Mouse (Mus musculus) kidney, postnatal 0 days (tissue): ENCODE data around the gene Ocln. TPM values are rescaled to one million over a fixed set of nuclear protein-coding genes. Genes with fewer than 3 reads are reported as not detected.
"Not testable (repeated sequence)": the region's sequence is repeated elsewhere in the genome, so short reads cannot be mapped to it uniquely, and the experiment has no call there.

Source experiments
- ATAC-seq: fragments of 200-750 bp; cut with Nextera tagmentation; replicated peaks from 2 replicates; pipeline ENCODE4 v1.8.0; 2017; ENCODE audit warnings: low read depth, moderate number of reproducible peaks, moderate TSS enrichment, moderate library complexity; ENCODE audit not compliant: low FRiP score
- DNase-seq: peaks from one replicate; pipeline ENCODE4 v3.0.0-alpha.2; 2016; ENCODE audit warnings: low spot score
- H3K27ac ChIP-seq: fragments of 300-500 bp; sonication (generic); 2 replicates; pipeline ENCODE4 v1.5.1; 2014; ENCODE audit warnings: mild to moderate bottlenecking
- H3K27me3 ChIP-seq: fragments of 300-500 bp; sonication (generic); 2 replicates; pipeline ENCODE4 v1.6.1; 2014; ENCODE audit warnings: low read length, mixed read lengths; ENCODE audit not compliant: insufficient read depth
- H3K36me3 ChIP-seq: fragments of 300-500 bp; sonication (generic); 2 replicates; pipeline ENCODE4 v1.6.1; 2014; ENCODE audit warnings: low read length, mixed read lengths; ENCODE audit not compliant: insufficient read depth
- H3K4me1 ChIP-seq: fragments of 300-500 bp; sonication (generic); replicated peaks from 2 replicates; pipeline ENCODE4 v1.6.1; 2014; ENCODE audit warnings: antibody characterized with exemption, low read length, mixed read lengths; ENCODE audit not compliant: insufficient read depth
- H3K4me2 ChIP-seq: fragments of 300-500 bp; sonication (generic); 2 replicates; pipeline ENCODE4 v1.6.1; 2014; ENCODE audit warnings: mild to moderate bottlenecking, low read length, moderate library complexity, mixed read lengths
- H3K4me3 ChIP-seq: fragments of 300-500 bp; sonication (generic); replicated peaks from 2 replicates; pipeline ENCODE4 v1.5.1; 2014; ENCODE audit warnings: low read depth, low read length
- H3K9ac ChIP-seq: fragments of 300-500 bp; sonication (generic); 2 replicates; pipeline ENCODE4 v1.6.1; 2014; ENCODE audit warnings: low read depth, low read length
- H3K9me3 ChIP-seq: fragments of 300-500 bp; sonication (generic); replicated peaks from 2 replicates; pipeline ENCODE4 v1.6.1; 2016; ENCODE audit warnings: low read length, inconsistent platforms, mixed read lengths
- CTCF ChIP-seq: IDR thresholded peaks from 2 replicates; pipeline ENCODE4 v1.5.1; 2016; ENCODE audit warnings: antibody characterized with exemption, low read depth, mild to moderate bottlenecking, moderate library complexity
- WGBS: fragments of 180-500 bp; shearing (Covaris S2); extraction: QIAGEN DNeasy Blood & Tissue Kit; methylation state at CpG from one replicate; pipeline ENCODE4 v1.1.7; 2014; 5-methylcytosine and 5-hydroxymethylcytosine counted together
- polyA plus RNA-seq: library from polyadenylated mRNA; unstranded; fragments of >200 nt; fragmentation: Nextera tagmentation; extraction: Ambion mirVana; gene quantifications from 2 replicates; pipeline ENCODE4 v1.2.1, GENCODE M21; 2015

Ocln gene
- polyA plus RNA-seq, 1 experiment from 2014 or later = 35.3 TPM

GRCm38 (mm10) chr13:100491623-100492022, 60.9 kb downstream of the Ocln start:
- TF ChIP-seq CTCF = no peak
- Histone ChIP-seq H3K9me3 (no peaks in the 10 kb centered on the region), H3K4me3 (peak overlapping the region; percentile 91), H3K4me2 (peak overlapping the region; percentile 78), H3K9ac (peak overlapping the region; percentile 83), H3K27ac (peak overlapping the region; percentile 88; the same call in 1 of the 2 replicates), H3K4me1 (no peaks in the 10 kb centered on the region), H3K36me3 (peaks cover 16% of the 10 kb centered on the region; the same call in 1 of the 2 replicates), H3K27me3 (no peaks in the 10 kb centered on the region)
- WGBS = 18% methylated on average over 6 of the region's 6 CpGs
- ATAC-seq (no peak), DNase-seq (no peak)

- no peak overlapping the region for H3K9ac ChIP-seq
- no peak overlapping the region for H3K4me2 ChIP-seq
- no peaks in the 10 kb centered on the region for H3K4me1 ChIP-seq
- TF ChIP-seq CTCF = no peak
- 83% methylated on average over 5 of the region's 5 CpGs for WGBS
- peaks cover 19% of the 10 kb centered on the region; the same call in 1 of the 2 replicates for H3K36me3 ChIP-seq
- no peaks in the 10 kb centered on the region for H3K9me3 ChIP-seq
- DNase-seq (no peak), ATAC-seq (no peak)
- H3K27ac ChIP-seq = no peak overlapping the region
- no peak overlapping the region for H3K4me3 ChIP-seq
- H3K27me3 ChIP-seq = no peaks in the 10 kb centered on the region
Measured at GRCm38 (mm10) chr13:100490424-100490823, 62.1 kb downstream of the Ocln start.

GRCm38 (mm10) chr13:100483610-100484009, 68.9 kb downstream of the Ocln start:
- whole genome bisulfite sequencing = 45% methylated on average over 7 of the region's 7 CpGs
- Histone ChIP-seq H3K36me3 (peaks cover 25% of the 10 kb centered on the region; the same call in 1 of the 2 replicates), H3K27ac (no peak overlapping the region), H3K4me3 (no peak overlapping the region), H3K9me3 (no peaks in the 10 kb centered on the region), H3K27me3 (no peaks in the 10 kb centered on the region), H3K9ac (no peak overlapping the region), H3K4me1 (no peaks in the 10 kb centered on the region), H3K4me2 (no peak overlapping the region)
- DNase-seq (peak; percentile 59), ATAC-seq (0 out of 2 replicates have a peak, but pooled peaks have one; percentile 46)
- TF ChIP-seq CTCF = no peak

GRCm38 (mm10) chr13:100463527-100464222, 88.8 kb downstream of the Ocln start:
- no peak for DNase-seq
- Histone ChIP-seq H3K4me1 (no peaks in the 10 kb centered on the region), H3K27ac (no peak overlapping the region), H3K9ac (no peak overlapping the region), H3K27me3 (no peaks in the 10 kb centered on the region), H3K4me2 (no peak overlapping the region), H3K9me3 (no peaks in the 10 kb centered on the region), H3K4me3 (no peak overlapping the region), H3K36me3 (peaks cover 38% of the 10 kb centered on the region)
- no peak for TF ChIP-seq CTCF
- 79% methylated on average over 2 of the region's 2 CpGs for WGBS
- no peak for ATAC-seq

- H3K4me2 ChIP-seq = no peak overlapping the region
- TF ChIP-seq CTCF = no peak
- DNase-seq = no peak
Measured at GRCm38 (mm10) chr13:100461336-100461735, 91.2 kb downstream of the Ocln start.

GRCm38 (mm10) chr13:100452415-100453127, 99.9 kb downstream of the Ocln start, which contains the start of gene Naip1:
TSS of gene Naip1 (minus strand) at chr13:100452869.
- not testable (repeated sequence) for H3K4me3 ChIP-seq, H3K9me3 ChIP-seq, H3K27ac ChIP-seq, H3K36me3 ChIP-seq, ATAC-seq, H3K9ac ChIP-seq, DNase-seq, H3K4me2 ChIP-seq, H3K27me3 ChIP-seq, H3K4me1 ChIP-seq
- WGBS = 78% methylated on average over 8 of the region's 8 CpGs

More at GRCm38 (mm10) chr13:100461336-100461735, 91.2 kb downstream of the Ocln start:
- 0 out of 2 replicates have a peak, but pooled peaks have one; percentile 33 for ATAC-seq
- Histone ChIP-seq H3K27ac (no peak overlapping the region), H3K9me3 (no peaks in the 10 kb centered on the region), H3K4me3 (no peak overlapping the region), H3K4me1 (no peaks in the 10 kb centered on the region), H3K27me3 (no peaks in the 10 kb centered on the region), H3K36me3 (peaks cover 21% of the 10 kb centered on the region), H3K9ac (no peak overlapping the region)
- WGBS = 62% methylated on average over 3 of the region's 3 CpGs
